Mouse (Mus musculus) kidney, embryonic 15.5 days (tissue): Measurements from ENCODE around the gene Usp49. TPM values are rescaled to one million over a fixed set of nuclear protein-coding genes. Genes with fewer than 3 reads are reported as not detected.
A peak's percentile ranks its signal among the peaks of the same experiment; 100 is the strongest.

Experiments used
- ATAC-seq: fragments of 200-750 bp; cut with Nextera tagmentation; replicated peaks from 2 replicates; pipeline ENCODE4 v1.8.0; 2017; ENCODE audit warnings: moderate TSS enrichment; ENCODE audit not compliant: low FRiP score
- H3K27ac ChIP-seq: fragments of 300-500 bp; sonication (generic); 2 replicates; pipeline ENCODE4 v1.5.1; 2015; ENCODE audit warnings: mild to moderate bottlenecking, inconsistent platforms
- H3K27me3 ChIP-seq: fragments of 300-500 bp; sonication (generic); 2 replicates; pipeline ENCODE4 v1.6.1; 2015; ENCODE audit warnings: inconsistent platforms
- H3K36me3 ChIP-seq: fragments of 300-500 bp; sonication (generic); 2 replicates; pipeline ENCODE4 v1.6.1; 2015; ENCODE audit warnings: inconsistent platforms
- H3K4me1 ChIP-seq: fragments of 300-500 bp; sonication (generic); 2 replicates; pipeline ENCODE4 v1.6.1; 2015; ENCODE audit warnings: inconsistent platforms
- H3K4me2 ChIP-seq: fragments of 300-500 bp; sonication (generic); 2 replicates; pipeline ENCODE4 v1.6.1; 2015; ENCODE audit warnings: moderate library complexity, mild to moderate bottlenecking, inconsistent platforms
- H3K4me3 ChIP-seq: fragments of 300-500 bp; sonication (generic); replicated peaks from 2 replicates; pipeline ENCODE4 v1.5.1; 2015; ENCODE audit warnings: mild to moderate bottlenecking, inconsistent platforms
- H3K9ac ChIP-seq: fragments of 300-500 bp; sonication (generic); 2 replicates; pipeline ENCODE4 v1.6.1; 2015; ENCODE audit warnings: mild to moderate bottlenecking, inconsistent platforms
- H3K9me3 ChIP-seq: fragments of 300-500 bp; sonication (generic); replicated peaks from 2 replicates; pipeline ENCODE4 v1.6.1; 2016; ENCODE audit warnings: inconsistent platforms
- whole genome bisulfite sequencing: fragments of 180-500 bp; shearing (Covaris S2); methylation state at CpG from one replicate; pipeline ENCODE4 v1.1.7; 2015; ENCODE audit warnings: mixed read lengths; 5-methylcytosine and 5-hydroxymethylcytosine counted together
- polyA plus RNA-seq: library from polyadenylated mRNA; unstranded; fragments of >200 nt; fragmentation: Nextera tagmentation; extraction: Ambion mirVana; gene quantifications from 2 replicates; pipeline ENCODE4 v1.2.1, GENCODE M21; 2015

Gene Usp49
- polyA plus RNA-seq, 1 experiment from 2014 or later, result 5.0 TPM

DNA sequence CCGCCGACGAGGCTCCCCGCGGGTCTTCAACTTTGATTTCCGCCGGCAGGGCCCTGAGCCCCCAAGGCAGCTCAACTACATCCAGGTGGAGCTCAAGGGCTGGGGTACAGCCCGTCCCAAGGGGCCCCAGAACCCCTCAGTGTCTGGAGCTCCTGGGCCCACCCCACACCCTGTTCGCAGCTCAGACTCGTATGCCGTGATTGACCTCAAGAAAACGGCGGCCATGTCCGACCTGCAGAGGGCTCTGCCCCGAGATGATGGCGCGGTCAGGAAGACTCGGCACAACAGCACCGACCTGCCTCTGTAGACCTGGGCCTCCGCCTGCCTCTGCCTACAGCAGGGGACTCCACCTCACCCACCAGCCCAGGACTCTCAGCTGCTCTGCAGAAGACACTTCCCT lies 73.1 kb downstream of the Usp49 start:
- Histone ChIP-seq H3K4me3 (no peak overlapping the region), H3K27me3 (peaks cover 16% of the 10 kb centered on the region), H3K4me2 (no peak overlapping the region), H3K27ac (no peak overlapping the region), H3K36me3 (peaks cover 35% of the 10 kb centered on the region), H3K9ac (no peak overlapping the region), H3K9me3 (no peaks in the 10 kb centered on the region), H3K4me1 (peaks cover 6% of the 10 kb centered on the region)
- no peak for ATAC-seq
- 29% methylated on average over 20 of the region's 20 CpGs for WGBS

DNA sequence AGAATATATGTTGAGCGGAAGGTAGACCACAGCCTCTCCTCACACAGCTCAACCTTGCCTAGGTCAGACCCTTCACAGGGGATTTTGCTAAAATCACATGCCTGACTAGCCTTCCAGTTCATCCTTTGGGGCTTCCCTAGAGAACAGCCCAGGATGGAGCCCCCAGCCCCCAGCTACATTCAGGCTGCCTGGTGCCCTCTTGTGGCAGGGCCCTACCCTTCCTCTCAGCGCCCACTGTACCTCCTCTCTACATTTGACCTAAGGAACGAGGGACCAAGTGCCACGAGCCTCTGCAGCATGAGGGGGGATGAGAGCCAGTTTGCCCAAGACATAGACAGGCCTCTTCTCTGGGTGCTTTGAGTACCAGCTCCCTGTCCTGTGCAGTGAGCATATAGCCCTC lies 74.2 kb downstream of the Usp49 start:
- H3K9ac ChIP-seq, result no peak overlapping the region
- H3K4me3 ChIP-seq, result no peak overlapping the region
- H3K4me2 ChIP-seq, result no peak overlapping the region
- no peak overlapping the region for H3K27ac ChIP-seq
- peaks cover 16% of the 10 kb centered on the region for H3K27me3 ChIP-seq
- ATAC-seq, result no peak
- 87% methylated on average over 4 of the region's 4 CpGs for WGBS
- peaks cover 29% of the 10 kb centered on the region for H3K36me3 ChIP-seq
- peaks cover 6% of the 10 kb centered on the region for H3K4me1 ChIP-seq
- H3K9me3 ChIP-seq, result no peaks in the 10 kb centered on the region

DNA sequence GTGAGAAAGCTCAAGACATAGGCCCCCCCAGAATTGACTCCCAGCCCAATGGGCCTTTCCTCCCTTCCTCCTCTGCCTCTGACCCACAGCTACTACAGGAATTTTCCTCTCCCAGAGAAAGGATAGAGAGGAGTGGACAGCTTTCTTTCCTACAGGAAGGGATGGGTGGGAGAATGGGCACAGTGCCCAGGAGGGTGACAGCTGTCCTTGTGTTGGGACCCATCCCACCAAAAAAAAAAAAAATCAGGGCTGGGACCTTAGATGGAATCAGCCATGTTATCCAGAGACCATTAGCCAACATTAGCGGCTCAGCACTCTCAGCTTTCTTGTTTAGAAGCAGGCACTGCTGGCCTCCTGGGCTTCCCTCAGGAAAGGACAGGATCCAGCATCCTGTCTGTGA lies 75.7 kb downstream of the Usp49 start:
- Histone ChIP-seq H3K9me3 (no peaks in the 10 kb centered on the region), H3K36me3 (peaks cover 23% of the 10 kb centered on the region), H3K4me3 (no peak overlapping the region), H3K4me2 (no peak overlapping the region), H3K4me1 (peaks cover 6% of the 10 kb centered on the region), H3K27ac (no peak overlapping the region), H3K27me3 (peaks cover 16% of the 10 kb centered on the region), H3K9ac (no peak overlapping the region)
- 64% methylated on average over 1 of the region's 1 CpGs for WGBS
- no peak for ATAC-seq

DNA sequence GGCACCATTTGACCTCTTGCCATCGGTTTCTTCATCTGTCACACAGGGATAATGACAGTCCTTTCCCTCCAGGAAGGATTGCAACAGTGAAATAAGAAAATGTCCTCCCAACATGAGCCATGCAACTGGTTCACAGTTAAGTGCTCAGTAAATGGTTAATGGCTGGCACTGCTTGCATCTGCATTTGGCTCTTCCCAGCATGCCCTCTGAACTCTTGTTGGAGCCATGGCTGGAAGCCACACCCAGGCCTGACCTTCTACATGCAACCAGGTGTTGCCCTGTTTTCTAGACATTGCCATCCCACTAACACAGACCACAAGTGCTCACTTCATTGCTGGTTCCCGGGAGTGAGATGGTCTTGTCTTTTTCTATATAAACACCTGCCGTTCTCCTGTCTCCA lies 77.5 kb downstream of the Usp49 start:
- peaks cover 5% of the 10 kb centered on the region for H3K4me1 ChIP-seq
- H3K36me3 ChIP-seq, result peaks cover 9% of the 10 kb centered on the region; the same call in 1 of the 2 replicates
- H3K4me2 ChIP-seq, result no peak overlapping the region
- H3K9me3 ChIP-seq, result no peaks in the 10 kb centered on the region
- no peak overlapping the region for H3K4me3 ChIP-seq
- no peak overlapping the region for H3K9ac ChIP-seq
- peaks cover 10% of the 10 kb centered on the region for H3K27me3 ChIP-seq
- 78% methylated on average over 3 of the region's 3 CpGs for WGBS
- no peak overlapping the region for H3K27ac ChIP-seq
- ATAC-seq, result no peak

DNA sequence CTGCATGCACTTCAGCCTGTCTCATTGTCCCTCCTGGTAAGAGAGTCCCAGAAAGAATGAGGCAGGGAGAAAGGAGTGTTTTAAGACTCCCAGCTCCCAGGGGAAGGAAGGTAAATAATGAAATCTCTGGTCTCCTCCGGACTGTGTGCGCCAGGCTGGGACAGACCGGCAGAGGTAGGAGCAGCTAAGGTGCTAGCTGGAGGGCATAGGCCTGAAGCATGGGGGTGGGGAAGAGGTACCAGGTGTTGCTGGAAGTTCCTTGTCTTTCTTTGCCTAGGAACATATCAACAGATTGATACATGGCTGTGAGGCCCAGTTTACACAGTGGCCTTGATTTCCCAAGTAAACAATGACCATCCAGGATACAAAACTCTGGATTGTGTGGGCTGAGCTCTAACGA lies 78.5 kb downstream of the Usp49 start:
- Histone ChIP-seq H3K9ac (no peak overlapping the region), H3K36me3 (0 out of 2 replicates have a peak, but pooled peaks cover 4% of the 10 kb centered on the region), H3K27me3 (peaks cover 5% of the 10 kb centered on the region; the same call in 1 of the 2 replicates), H3K9me3 (no peaks in the 10 kb centered on the region), H3K27ac (no peak overlapping the region), H3K4me2 (no peak overlapping the region), H3K4me3 (no peak overlapping the region), H3K4me1 (no peaks in the 10 kb centered on the region)
- ATAC-seq, result no peak
- 55% methylated on average over 4 of the region's 4 CpGs for WGBS

DNA sequence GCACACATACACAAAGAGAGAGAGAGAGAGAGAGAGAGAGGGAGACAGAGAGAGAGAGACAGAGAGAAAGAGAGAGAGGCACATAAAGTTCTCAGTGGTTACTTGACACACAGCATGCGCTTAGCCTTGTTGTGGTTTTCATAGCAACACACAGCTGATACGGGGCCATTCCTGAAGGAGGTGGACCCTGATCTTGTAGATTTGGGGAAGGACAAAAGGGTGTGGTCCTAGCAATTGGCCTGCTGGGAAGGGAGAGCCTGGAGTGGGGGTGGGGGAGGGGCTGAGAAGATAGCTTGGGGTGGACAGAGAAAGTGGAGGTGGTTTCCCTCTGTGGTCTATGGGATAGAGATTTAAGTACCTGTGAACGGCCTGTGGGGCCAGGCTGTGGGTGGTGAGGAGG lies 79.5 kb downstream of the Usp49 start:
- Histone ChIP-seq H3K27me3 (no peaks in the 10 kb centered on the region), H3K4me2 (no peak overlapping the region), H3K4me1 (no peaks in the 10 kb centered on the region), H3K36me3 (no peaks in the 10 kb centered on the region), H3K9me3 (no peaks in the 10 kb centered on the region), H3K4me3 (no peak overlapping the region), H3K27ac (no peak overlapping the region), H3K9ac (no peak overlapping the region)
- no peak for ATAC-seq
- WGBS, result 72% methylated on average over 3 of the region's 3 CpGs

DNA sequence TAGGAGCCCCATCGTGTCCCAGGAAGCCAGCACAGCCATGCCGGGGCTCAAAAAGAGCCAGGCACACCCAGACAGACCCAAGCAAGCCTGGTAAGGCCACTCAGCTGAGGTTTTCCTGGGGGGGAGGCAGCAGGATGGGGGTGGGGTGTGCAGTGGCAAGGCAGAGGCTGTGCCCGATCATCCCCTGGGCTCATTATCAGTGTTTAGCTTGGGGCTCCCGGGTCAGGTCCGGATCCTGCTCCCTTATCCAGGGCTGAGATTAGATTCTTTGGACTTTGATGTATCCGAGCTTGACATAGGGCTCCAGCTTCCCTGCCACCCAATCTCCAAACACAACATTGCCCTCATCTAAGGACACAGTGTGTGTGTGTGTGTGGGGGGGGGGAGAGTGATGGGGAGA lies 81.4 kb downstream of the Usp49 start:
- Histone ChIP-seq H3K36me3 (no peaks in the 10 kb centered on the region), H3K4me3 (no peak overlapping the region), H3K27me3 (no peaks in the 10 kb centered on the region), H3K9ac (no peak overlapping the region), H3K4me2 (no peak overlapping the region), H3K4me1 (no peaks in the 10 kb centered on the region), H3K27ac (no peak overlapping the region), H3K9me3 (no peaks in the 10 kb centered on the region)
- WGBS, result 71% methylated on average over 6 of the region's 6 CpGs
- no peak for ATAC-seq

DNA sequence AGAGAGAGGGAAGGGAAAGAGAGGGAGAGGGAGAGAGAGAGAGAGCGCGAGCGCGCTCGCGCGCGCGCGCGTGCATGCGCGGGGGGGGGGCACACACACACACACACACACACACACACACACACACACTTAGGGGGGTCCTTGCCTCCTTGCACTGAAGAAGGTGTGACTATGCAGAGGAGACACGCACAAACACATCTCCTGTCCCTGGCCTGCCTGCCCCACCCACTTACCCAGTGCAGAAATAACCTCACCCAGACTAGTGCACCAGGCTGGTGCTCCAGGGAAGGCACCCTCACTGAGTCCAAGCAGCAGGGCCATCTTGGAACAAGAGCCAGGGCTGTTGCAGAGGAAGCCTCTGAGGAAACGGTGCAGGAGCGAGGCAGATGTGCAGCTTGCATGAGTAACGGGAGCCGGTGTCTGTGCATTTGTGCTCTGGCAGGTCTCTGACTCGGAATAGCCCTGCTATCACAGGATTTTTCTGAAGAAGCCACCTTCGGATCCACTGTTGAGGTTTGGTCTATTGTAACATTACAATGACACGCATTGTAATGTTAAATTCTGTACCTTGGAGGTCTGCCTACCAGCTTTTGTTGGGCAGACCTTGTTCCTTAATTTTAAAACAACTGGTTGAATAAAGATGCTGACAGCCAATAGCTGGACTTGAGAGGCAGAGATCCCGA lies 82.5 kb downstream of the Usp49 start:
- Histone ChIP-seq H3K4me2 (no peak overlapping the region), H3K27ac (no peak overlapping the region), H3K36me3 (no peaks in the 10 kb centered on the region), H3K27me3 (no peaks in the 10 kb centered on the region), H3K4me3 (no peak overlapping the region), H3K9me3 (no peaks in the 10 kb centered on the region), H3K4me1 (no peaks in the 10 kb centered on the region), H3K9ac (no peak overlapping the region)
- ATAC-seq, result no peak
- 58% methylated on average over 9 of the region's 22 CpGs for WGBS

DNA sequence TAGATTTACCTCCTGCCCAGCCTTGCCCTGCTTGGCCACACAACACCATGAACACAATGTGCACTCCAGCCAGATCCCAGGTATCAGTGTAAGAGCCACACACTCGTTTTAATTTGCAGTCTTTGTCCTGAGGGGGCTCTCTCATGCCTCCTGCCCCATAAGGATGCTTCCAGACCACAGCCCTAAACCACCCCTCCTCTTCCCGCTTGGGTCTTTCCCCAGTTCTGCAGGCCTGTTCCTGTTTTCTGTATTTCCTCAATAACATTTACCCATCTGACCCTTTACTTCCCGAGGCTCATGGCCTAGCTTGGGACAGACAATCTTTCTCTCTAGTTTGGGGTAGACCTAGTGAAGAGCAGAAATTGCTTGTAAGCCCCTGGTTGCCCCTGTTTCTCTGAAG lies 84.5 kb downstream of the Usp49 start:
- Histone ChIP-seq H3K9me3 (no peaks in the 10 kb centered on the region), H3K4me2 (no peak overlapping the region), H3K27me3 (no peaks in the 10 kb centered on the region), H3K4me1 (no peaks in the 10 kb centered on the region), H3K9ac (no peak overlapping the region), H3K27ac (no peak overlapping the region), H3K36me3 (no peaks in the 10 kb centered on the region), H3K4me3 (no peak overlapping the region)
- ATAC-seq, result no peak
- 56% methylated on average over 3 of the region's 3 CpGs for WGBS

DNA sequence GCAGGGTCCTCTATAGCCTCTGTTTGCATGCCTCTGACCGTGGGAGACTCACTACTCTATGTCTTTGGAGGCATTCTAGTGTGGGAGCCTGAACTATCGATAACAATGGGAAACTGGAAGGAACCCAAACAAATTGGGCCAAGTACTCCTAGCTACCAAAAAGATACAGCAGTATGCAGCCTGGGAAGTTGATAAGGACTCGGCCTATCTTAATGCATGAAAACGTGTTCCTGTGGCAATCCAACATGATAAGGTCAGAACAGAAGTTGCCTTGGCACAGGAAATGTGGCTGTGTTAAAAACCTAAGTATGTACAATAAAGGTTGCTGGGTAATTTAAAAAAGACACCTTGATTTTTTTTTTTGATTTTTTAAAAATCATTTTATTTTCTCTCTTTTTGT lies 90.7 kb downstream of the Usp49 start:
- Histone ChIP-seq H3K9ac (no peak overlapping the region), H3K4me2 (no peak overlapping the region), H3K4me3 (no peak overlapping the region), H3K4me1 (no peaks in the 10 kb centered on the region), H3K27ac (no peak overlapping the region), H3K36me3 (no peaks in the 10 kb centered on the region), H3K27me3 (no peaks in the 10 kb centered on the region), H3K9me3 (no peaks in the 10 kb centered on the region)
- WGBS, result 83% methylated on average over 4 of the region's 4 CpGs
- no peak for ATAC-seq

DNA sequence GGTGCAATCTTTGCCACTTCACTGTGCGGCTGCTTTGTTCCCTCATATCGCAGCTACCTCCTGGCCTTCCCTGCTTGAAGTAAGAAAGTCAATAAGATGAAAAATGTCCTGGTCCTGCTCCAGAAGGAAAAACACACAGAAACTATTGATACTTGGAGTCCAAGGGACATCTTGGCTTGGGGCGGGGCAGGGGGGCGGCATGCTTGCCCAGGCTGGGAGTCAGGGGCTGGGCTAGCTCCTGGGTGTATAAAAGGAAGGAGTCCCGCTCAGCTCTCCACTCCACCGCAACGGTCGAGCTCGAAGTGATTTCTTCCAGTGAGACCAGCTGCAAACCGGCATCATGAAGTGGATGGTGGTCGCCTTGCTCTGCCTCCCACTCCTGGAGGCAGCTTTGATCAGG lies 96.1 kb downstream of the Usp49 start, which contains the start of gene Pgc:
TSS of gene Pgc (plus strand) at position 277 of the 400 bp plus-strand sequence.
- H3K27me3 ChIP-seq, result no peaks in the 10 kb centered on the region
- no peaks in the 10 kb centered on the region for H3K9me3 ChIP-seq
- H3K4me2 ChIP-seq, result no peak within 1 kb of the TSS
- H3K27ac ChIP-seq, result no peak within 1 kb of the TSS
- H3K36me3 ChIP-seq, result no peaks in the 10 kb centered on the region
- no peak for ATAC-seq
- H3K4me1 ChIP-seq, result peaks cover 6% of the 10 kb centered on the region; the same call in 1 of the 2 replicates
- no peak within 1 kb of the TSS for H3K4me3 ChIP-seq
- no peak within 1 kb of the TSS for H3K9ac ChIP-seq
- 65% methylated on average over 11 of the region's 11 CpGs for WGBS

DNA sequence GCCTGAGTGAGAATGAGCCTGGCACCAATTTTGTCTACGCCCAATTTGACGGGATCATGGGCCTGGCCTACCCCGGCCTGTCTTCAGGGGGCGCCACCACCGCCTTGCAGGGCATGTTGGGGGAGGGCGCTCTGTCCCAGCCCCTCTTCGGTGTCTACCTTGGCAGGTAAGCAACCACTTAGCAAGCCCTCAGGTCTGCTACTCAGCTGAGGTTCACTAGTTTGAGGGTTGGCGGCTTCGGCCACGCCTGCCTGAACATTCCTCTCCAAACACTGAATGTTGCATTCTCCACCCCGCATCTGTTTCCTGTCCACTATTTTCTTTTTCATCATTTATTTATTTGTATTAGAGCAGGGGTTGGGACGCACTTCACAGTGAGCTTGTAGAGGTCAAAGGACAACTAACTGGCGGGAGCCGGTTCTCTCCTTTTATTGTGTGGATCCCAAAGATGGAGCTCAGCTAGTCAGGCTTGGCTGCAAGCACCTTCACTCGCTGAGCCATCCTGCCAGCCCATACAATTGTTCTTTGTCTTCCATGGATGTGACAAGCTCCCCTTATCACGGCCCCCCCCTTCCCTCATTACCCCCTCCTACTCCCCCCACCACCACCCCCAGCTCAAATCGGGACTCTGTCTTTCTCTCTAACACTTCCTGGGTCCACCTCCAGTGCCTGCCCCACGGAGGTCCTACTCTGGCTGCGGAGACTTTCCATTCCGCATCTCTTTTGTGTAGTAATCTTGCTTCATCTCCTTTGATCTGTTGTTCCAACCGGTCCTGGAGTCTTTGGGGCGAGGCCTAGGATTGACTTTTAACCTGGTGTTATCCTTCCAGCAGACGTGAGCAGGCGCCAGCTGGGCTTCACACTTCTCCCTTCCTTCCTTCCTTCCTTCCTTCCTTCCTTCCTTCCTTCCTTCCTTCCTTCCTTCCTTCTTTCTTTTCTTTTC lies 100.4 kb downstream of the Usp49 start:
- Histone ChIP-seq H3K27ac (no peak overlapping the region), H3K9ac (no peak overlapping the region), H3K27me3 (no peaks in the 10 kb centered on the region), H3K4me2 (no peak overlapping the region), H3K4me1 (peaks cover 6% of the 10 kb centered on the region; the same call in 1 of the 2 replicates), H3K9me3 (no peaks in the 10 kb centered on the region), H3K36me3 (no peaks in the 10 kb centered on the region), H3K4me3 (no peak overlapping the region)
- ATAC-seq, result peak; percentile 13; the same call in 1 of the 2 replicates
- WGBS, result 51% methylated on average over 24 of the region's 24 CpGs
